Mouse (Mus musculus) liver, adult 2 months (tissue): ENCODE measurements around the gene Rps6ka2. TPM values are rescaled to one million over a fixed set of nuclear protein-coding genes. Genes with fewer than 3 reads are reported as not detected.
"Not testable (repeated sequence)": the region's sequence is repeated elsewhere in the genome, so short reads cannot be mapped to it uniquely, and the experiment has no call there.

Experiments
- DNase-seq: peaks from one replicate; pipeline ENCODE4 v3.0.0-alpha.2; 2011; ENCODE audit warnings: low read depth, low spot score; ENCODE audit errors: extremely low read depth
- H3K27ac ChIP-seq: fragments of 200-500 bp; replicated peaks from 2 replicates; pipeline ENCODE4 v1.5.1; 2012; ENCODE audit warnings: low read depth, mild to moderate bottlenecking, control low read depth, inconsistent platforms, low read length; ENCODE audit not compliant: insufficient read depth
- H3K27me3 ChIP-seq: fragments of 200-500 bp; 2 replicates; pipeline ENCODE4 v1.6.1; 2012; ENCODE audit warnings: mild to moderate bottlenecking, moderate library complexity, low read length, inconsistent platforms; ENCODE audit not compliant: control insufficient read depth, insufficient read depth
- H3K36me3 ChIP-seq: fragments of 200-500 bp; 2 replicates; pipeline ENCODE4 v1.6.1; 2012; ENCODE audit warnings: low read length, inconsistent platforms; ENCODE audit not compliant: control insufficient read depth, insufficient read depth
- H3K4me1 ChIP-seq: fragments of 200-500 bp; 2 replicates; pipeline ENCODE4 v1.6.1; 2011; ENCODE audit warnings: low read length; ENCODE audit not compliant: control insufficient read depth, insufficient read depth
- H3K4me3 ChIP-seq: fragments of 200-500 bp; 2 replicates; pipeline ENCODE4 v1.5.1; 2011; ENCODE audit warnings: low read depth, mild to moderate bottlenecking, control low read depth, low read length, moderate library complexity; ENCODE audit not compliant: insufficient read depth
- H3K79me2 ChIP-seq: fragments of 200-500 bp; 2 replicates; pipeline ENCODE4 v1.6.1; 2012; ENCODE audit warnings: inconsistent platforms, mild to moderate bottlenecking, low read length, moderate library complexity; ENCODE audit not compliant: control insufficient read depth, insufficient read depth
- H3K9ac ChIP-seq: fragments of 200-500 bp; 2 replicates; pipeline ENCODE4 v1.6.1; 2012; ENCODE audit warnings: low read depth, mild to moderate bottlenecking, control low read depth, inconsistent platforms, low read length
- CTCF ChIP-seq: fragments of 200-500 bp; IDR thresholded peaks from 2 replicates; pipeline ENCODE4 v1.5.1; 2011; ENCODE audit warnings: low read depth, low read length, control low read depth
- POLR2A ChIP-seq: fragments of 200-500 bp; IDR thresholded peaks from 2 replicates; pipeline ENCODE4 v1.6.1; 2011; ENCODE audit warnings: low read length, control low read depth; ENCODE audit not compliant: insufficient read depth; ENCODE audit errors: extremely low read depth
- WGBS: fragments of 180-500 bp; shearing (Covaris S2); methylation state at CpG from one replicate; pipeline ENCODE4 v1.1.7; 2018; 5-methylcytosine and 5-hydroxymethylcytosine counted together
- polyA plus RNA-seq: library from polyadenylated mRNA; depleted of rRNA; stranded (reverse); fragments of >200 nt; gene quantifications from 2 replicates; pipeline ENCODE4 v1.2.3, GENCODE M21; 2012
- total RNA-seq: library from RNA; depleted of rRNA; stranded (reverse); fragments of >200 nt; gene quantifications from 2 replicates; pipeline ENCODE4 v1.2.3, GENCODE M21; 2014

Gene Rps6ka2
- total and polyA plus RNA-seq, 2 experiments = 0.72 to 0.74 TPM

DNA sequence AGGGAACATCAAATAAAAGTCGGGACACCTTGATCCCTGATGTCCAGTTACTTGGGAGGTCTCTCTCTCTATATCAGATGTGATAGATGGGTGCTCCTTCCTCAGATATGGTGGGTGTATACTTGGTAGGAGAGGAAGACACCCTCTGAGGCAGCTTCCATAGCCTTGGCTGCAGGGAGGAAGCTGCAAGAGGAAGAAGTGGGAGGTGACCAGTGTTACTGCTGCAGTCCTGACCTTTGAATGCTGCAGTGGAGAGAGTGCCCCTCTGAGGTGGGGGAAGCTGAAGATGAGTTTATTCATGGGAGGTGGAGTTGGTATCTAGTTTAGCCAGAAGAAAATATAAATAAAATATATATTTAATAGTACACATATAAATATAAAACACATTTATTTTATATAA lies 5.4 kb downstream of the Rps6ka2 start:
- H3K4me1 ChIP-seq = peaks cover 2% of the 10 kb centered on the region; the same call in 1 of the 2 replicates
- DNase-seq = no peak
- H3K4me3 ChIP-seq = no peak overlapping the region
- TF ChIP-seq POLR2A (no peak), CTCF (no peak)
- H3K36me3 ChIP-seq = no peaks in the 10 kb centered on the region
- H3K9ac ChIP-seq = no peak overlapping the region
- no peak overlapping the region for H3K27ac ChIP-seq
- WGBS = 75% methylated on average over 1 of the region's 1 CpGs
- H3K27me3 ChIP-seq = no peaks in the 10 kb centered on the region; the same call in 1 of the 2 replicates
- no peaks in the 10 kb centered on the region for H3K79me2 ChIP-seq

- no peak overlapping the region for H3K4me3 ChIP-seq
- WGBS = 51% methylated on average over 2 of the region's 2 CpGs
- H3K9ac ChIP-seq = no peak overlapping the region
- H3K4me1 ChIP-seq = peaks cover 2% of the 10 kb centered on the region; the same call in 1 of the 2 replicates
- no peaks in the 10 kb centered on the region for H3K36me3 ChIP-seq
- no peak overlapping the region for H3K27ac ChIP-seq
- no peaks in the 10 kb centered on the region for H3K79me2 ChIP-seq
- no peaks in the 10 kb centered on the region for H3K27me3 ChIP-seq
- TF ChIP-seq CTCF (no peak), POLR2A (no peak)
- no peak for DNase-seq
These were observed 6.5 kb downstream of the Rps6ka2 start for GRCm38 (mm10) chr17:7176394-7176793.

DNA sequence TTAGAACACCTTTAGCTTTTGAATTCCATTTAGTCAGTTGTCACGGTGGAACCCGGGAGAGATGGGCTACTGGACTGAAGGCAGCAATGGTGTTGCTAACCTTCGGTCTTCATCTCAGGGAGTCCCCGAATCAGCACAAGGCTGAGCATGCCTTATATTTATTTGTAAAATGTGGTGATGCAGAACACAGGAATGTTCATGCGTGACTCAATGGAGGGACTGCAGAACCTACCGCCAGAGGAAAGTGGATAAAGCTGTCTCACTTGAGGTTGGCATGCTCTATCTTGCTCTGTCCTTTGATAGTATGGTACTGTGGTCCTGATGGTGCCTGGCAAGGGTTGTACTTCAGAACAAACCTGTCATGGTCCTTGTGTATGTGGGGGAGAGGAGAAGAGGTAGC lies 8.3 kb downstream of the Rps6ka2 start:
- TF ChIP-seq POLR2A = no peak
- no peak for TF ChIP-seq CTCF
- 85% methylated on average over 6 of the region's 6 CpGs for WGBS
- Histone ChIP-seq H3K36me3 (no peaks in the 10 kb centered on the region), H3K4me1 (peaks cover 2% of the 10 kb centered on the region; the same call in 1 of the 2 replicates), H3K27ac (no peak overlapping the region), H3K9ac (no peak overlapping the region), H3K79me2 (no peaks in the 10 kb centered on the region), H3K27me3 (no peaks in the 10 kb centered on the region), H3K4me3 (no peak overlapping the region)
- no peak for DNase-seq

GRCm38 (mm10) chr17:7182187-7182586 lies 12.3 kb downstream of the Rps6ka2 start:
- WGBS = 47% methylated on average over 9 of the region's 9 CpGs

GRCm38 (mm10) chr17:7187037-7187436 lies 17.1 kb downstream of the Rps6ka2 start:
- H3K9ac ChIP-seq, DNase-seq, H3K36me3 ChIP-seq, H3K27ac ChIP-seq, H3K4me3 ChIP-seq, H3K79me2 ChIP-seq, H3K4me1 ChIP-seq, H3K27me3 ChIP-seq: not testable (repeated sequence)
- 82% methylated on average over 1 of the region's 1 CpGs for WGBS

More at GRCm38 (mm10) chr17:7182187-7182586, 12.3 kb downstream of the Rps6ka2 start:
- no peak for TF ChIP-seq POLR2A
- TF ChIP-seq CTCF = no peak
- Histone ChIP-seq H3K79me2 (no peaks in the 10 kb centered on the region), H3K9ac (no peak overlapping the region), H3K4me3 (no peak overlapping the region), H3K4me1 (no peaks in the 10 kb centered on the region), H3K27me3 (no peaks in the 10 kb centered on the region), H3K27ac (no peak overlapping the region), H3K36me3 (no peaks in the 10 kb centered on the region)
- DNase-seq = no peak

- Histone ChIP-seq H3K27me3 (no peaks in the 10 kb centered on the region), H3K4me1 (no peaks in the 10 kb centered on the region), H3K9ac (no peak overlapping the region), H3K4me3 (no peak overlapping the region), H3K79me2 (no peaks in the 10 kb centered on the region), H3K36me3 (no peaks in the 10 kb centered on the region), H3K27ac (no peak overlapping the region)
- WGBS = 92% methylated on average over 3 of the region's 3 CpGs
- no peak for TF ChIP-seq CTCF
- no peak for TF ChIP-seq POLR2A
- no peak for DNase-seq
These were observed 19.5 kb downstream of the Rps6ka2 start for GRCm38 (mm10) chr17:7189425-7189824.

DNA sequence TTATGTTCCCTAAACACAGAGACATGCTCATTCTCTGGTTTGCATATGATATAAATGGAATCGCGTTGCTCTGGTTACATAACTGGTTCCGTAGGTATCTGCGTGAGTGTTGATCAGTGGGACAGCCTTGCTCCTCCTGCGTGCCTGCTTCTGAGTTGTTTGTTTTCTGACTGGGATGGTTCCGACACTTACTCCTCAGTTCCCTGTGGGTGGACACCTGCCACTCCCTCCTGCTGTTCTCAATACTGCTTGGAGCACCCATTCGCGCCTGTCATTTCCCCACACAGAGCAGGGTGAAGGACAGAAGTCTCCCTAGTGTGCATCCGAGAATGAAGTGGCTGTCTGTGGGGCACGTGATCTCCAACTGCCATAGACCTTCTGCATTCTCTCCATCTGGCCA lies 20.1 kb downstream of the Rps6ka2 start:
- Histone ChIP-seq H3K27ac (no peak overlapping the region), H3K9ac (no peak overlapping the region), H3K4me1 (no peaks in the 10 kb centered on the region), H3K79me2 (no peaks in the 10 kb centered on the region), H3K27me3 (no peaks in the 10 kb centered on the region), H3K36me3 (no peaks in the 10 kb centered on the region), H3K4me3 (no peak overlapping the region)
- WGBS = 79% methylated on average over 10 of the region's 10 CpGs
- no peak for DNase-seq
- no peak for TF ChIP-seq POLR2A
